Mouse (Mus musculus): Measurements from ENCODE around the gene Vmn2r95.
"Not testable (repeated sequence)": the region's sequence is repeated elsewhere in the genome, so short reads cannot be mapped to it uniquely, and the experiment has no call there.

The Vmn2r95 gene

GRCm38 (mm10) chr17:18423778-18424177 is at the start of gene Vmn2r95:
Gene Vmn2r95, plus strand, starts transcription at chr17:18424078.
- no peak for DNase-seq

GRCm38 (mm10) chr17:18455619-18456140 is 31.8 kb downstream of the Vmn2r95 start:
- no peak for DNase-seq

- DNase-seq: not testable (repeated sequence)
Observed at GRCm38 (mm10) chr17:18458126-18458634, 34.3 kb downstream of the Vmn2r95 start.

- no peak for DNase-seq
Observed at GRCm38 (mm10) chr17:18462695-18463094, 38.8 kb downstream of the Vmn2r95 start.

GRCm38 (mm10) chr17:18479885-18480284 is 56.0 kb downstream of the Vmn2r95 start:
- no peak for DNase-seq
